Mouse (Mus musculus) heart, adult 8-10 months (tissue): ENCODE results near the gene Loxl1. TPM values are rescaled to one million over a fixed set of nuclear protein-coding genes. Genes with fewer than 3 reads are reported as not detected.

ENCODE experiments used
- DNase-seq: peaks from one replicate; pipeline ENCODE4 v3.0.0; 2022; ENCODE audit warnings: low spot score
- total RNA-seq, 4 experiments: library from RNA; stranded (reverse); gene quantifications; 2 replicates each; pipeline ENCODE4 v1.2.4; 2022

Gene Loxl1
- total RNA-seq, 4 experiments from 2014 or later: 14.3 to 19.3 (median 16.6) TPM

DNA sequence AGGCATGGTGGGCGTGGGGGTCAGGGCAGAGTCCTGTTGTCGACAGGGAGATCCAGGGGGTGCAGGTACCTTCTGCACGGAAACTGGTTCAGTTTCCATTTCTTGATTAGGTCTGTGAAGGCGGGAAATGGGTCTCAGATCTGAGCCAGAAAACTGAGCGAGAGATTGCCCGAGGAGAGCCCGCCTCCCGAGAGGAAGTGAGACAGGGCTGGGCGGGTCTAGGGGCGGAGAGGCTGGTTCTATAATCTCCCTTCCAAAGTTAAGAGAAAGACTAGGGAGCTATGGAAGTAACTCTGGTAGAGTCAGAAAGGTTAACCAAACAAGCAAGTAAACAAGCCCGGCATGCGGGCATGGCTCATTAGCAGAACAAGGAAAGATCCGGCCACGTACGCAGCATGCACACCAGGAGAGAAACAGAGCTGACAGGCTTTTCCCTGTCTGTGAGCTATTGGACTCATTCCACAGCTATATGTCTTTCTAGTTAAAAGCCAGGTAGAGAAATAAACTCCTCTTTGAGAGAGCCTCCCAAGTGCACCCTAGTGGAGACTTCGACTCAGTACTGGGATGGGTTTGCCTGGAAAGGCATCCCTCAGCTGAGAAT, 63.3 kb downstream of the Loxl1 start, which contains the start of gene Pml:
Gene Pml (minus strand): TSS at position 195 of the 601 bp plus-strand sequence.
- DNase-seq: peak; percentile 87

DNA sequence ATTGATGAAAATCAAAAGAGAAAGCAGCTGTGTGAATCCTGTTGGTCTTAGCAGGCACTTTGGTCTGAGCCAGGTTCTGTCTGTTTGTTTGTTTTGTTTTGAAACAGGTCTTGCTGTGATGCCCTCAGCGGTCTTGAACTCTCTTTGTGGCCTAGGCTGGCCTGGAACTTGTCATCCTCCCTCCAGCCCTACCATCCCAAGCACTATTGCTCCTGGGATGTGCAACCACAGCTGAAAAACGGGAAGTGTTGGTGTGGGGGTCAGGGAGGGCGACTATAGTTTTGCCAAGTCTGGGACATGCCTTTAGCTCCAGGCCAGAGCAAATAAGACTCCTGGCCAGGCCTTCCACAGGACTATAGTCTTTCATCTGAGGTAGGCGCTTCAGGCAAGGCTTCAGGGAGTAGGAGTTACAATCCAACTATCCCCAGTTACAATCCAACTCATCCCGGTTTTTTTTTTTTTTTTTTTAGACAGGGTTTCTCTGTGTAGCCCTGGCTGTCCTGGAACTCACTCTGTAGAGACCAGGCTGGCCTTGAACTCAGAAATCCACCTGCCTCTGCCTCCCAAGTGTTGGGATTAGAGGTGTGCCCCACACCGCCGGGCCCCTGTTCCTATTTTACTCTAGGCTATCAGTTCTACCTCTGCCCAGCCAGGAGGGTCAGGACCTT, 64.1 kb downstream of the Loxl1 start:
- DNase-seq: no peak

DNA sequence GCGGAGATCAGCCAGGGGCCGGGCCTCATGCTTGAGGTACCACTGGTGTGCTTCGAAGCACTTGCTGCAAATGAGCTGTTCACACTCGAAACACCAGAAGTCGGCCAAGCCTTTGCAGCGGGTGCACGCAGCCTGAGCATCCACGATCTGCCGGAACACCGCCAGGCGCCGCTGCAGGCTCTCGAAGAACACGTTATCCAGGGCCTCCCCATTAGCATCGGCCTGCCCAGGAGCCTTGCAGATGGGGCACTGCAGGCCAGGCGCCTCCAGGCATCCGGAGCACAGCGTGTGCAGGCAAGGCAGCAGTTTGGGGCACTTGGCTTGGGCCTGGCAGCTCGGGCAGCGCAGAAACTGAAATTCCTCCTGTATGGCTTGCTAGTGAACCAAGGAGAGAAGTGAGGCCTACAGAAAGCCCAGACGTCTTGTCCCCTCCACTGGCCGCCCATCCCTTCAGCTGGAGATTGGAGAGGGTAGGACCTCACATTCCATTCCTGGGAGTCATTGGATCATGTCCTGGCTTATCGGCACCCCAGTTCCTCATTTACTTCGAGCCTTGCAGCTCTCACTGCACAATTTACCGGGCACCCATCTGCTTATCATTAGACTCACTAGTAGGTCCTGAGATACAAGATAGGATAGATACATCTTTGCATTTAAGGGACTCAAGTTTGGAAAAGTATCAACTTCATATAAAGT, 65.8 kb downstream of the Loxl1 start:
- DNase-seq: peak; percentile 77

DNA sequence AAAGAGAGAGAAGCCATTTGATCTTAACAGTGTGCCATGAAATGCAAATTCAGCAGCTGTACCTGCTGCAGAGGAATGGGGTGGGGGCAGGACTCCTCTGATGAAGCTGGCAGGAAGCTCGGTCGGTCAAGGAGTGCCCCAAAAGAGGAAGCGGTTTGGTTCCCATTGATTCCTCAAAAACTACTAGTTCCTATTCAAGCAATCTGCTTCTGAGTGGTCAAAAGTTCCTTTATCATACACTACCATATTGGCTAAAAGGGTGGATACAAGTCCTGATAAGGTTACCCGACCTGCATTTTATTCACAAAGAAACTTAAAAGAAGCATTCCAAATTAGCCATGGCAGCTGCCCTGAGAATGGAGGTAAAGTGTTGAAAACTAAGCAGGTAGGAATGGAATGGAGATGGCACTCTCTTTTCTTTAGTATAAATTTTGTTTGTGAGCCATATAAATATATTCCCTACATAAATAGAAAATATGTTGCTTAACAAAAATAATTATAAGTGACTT, 66.8 kb downstream of the Loxl1 start:
- DNase-seq: no peak

DNA sequence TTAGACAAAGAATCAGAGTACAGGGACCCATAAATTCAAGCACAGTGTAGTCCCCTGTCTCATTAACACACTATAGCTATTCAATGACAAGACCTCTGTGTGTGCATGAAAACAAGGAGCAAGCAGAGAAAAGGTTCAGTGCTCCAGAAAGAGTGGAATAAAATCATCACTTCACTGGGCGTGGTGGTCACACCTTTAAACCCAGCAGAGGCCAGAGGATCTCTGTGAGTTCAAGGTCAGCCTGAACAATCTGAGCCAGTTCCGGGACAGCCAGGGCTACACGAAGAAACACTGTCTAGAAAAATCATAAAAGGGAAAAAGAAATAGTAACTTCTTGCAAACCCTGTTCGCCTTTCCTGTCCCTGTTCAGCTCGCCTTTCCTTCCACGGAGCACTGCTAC, 69.3 kb downstream of the Loxl1 start:
- DNase-seq: no peak

DNA sequence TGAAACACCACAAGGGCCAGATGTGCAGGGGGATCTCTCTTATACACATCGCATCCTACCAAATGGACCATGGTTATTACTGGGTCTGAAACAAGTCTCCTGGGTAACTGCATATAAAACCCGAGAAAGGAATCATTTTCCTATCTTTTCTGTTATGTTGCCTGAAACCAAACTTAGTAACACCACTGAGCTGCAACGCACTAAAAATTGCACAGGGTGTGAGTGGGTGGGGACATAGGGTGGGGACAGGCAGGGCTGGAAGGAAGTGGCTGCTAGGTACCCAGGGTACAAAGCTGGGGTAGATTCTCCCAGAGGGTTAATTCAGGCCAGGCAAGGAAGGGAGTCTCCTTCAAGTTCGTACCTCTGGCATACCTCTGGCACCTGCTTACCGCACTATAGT, 70.3 kb downstream of the Loxl1 start:
- DNase-seq: no peak

DNA sequence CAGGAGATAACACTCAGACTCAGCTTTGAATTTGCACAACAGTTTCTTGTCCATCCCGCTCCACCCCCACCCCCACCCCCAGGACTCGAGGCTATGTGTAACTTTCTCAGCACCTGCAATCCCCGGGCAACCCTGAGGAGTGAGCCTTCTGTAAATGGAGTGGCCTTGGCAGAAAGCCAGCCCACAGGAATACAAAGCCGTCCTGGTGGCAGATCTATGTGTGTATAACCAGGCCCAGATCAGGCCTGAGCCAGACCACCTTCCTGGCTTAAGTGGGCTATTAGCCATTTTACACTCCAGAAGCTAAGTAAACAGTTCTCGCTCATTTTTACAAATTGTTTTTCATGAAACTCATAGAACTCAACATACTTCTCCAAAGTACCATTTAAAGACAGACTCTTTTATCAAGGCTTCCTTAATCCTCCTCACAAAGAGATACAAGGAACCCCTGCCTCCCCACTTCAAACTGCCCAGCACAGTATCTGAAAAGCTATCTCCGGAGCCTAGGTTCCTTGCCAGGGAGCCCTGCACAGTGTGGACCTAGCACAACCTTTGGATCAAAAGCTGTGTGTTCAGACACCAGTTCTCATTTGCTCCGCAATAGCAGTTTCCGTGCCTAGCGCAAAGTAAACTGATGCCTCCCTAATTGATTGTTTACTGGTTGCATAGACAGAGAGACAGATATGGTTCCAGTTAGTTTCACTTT, 71.1 kb downstream of the Loxl1 start:
- no peak for DNase-seq

Other genes starting within 250 kb of the Loxl1 start
- gene Stra6, start 249.4 kb downstream of the Loxl1 start, total RNA-seq: 1 to 10 TPM in 1 of 4 experiments, under 1 TPM in 3; 0.50 to 1.5 (median 0.67) TPM
- gene Ccdc33, start 194.4 kb downstream of the Loxl1 start, total RNA-seq: under 1 TPM in 3 of 4 experiments, not detected in 1; 0.26 to 0.44 (median 0.30) TPM
- 10 to 100 TPM; 18.0 to 21.1 (median 19.4) TPM for gene Islr, start 108.9 kb downstream of the Loxl1 start, total RNA-seq
- gene Islr2, start 108.9 kb downstream of the Loxl1 start, total RNA-seq: 1 to 10 TPM in 1 of 4 experiments, under 1 TPM in 3; 0.53 to 2.5 (median 0.73) TPM
- gene Pml, start 63.4 kb downstream of the Loxl1 start, total RNA-seq: 1 to 10 TPM; 7.0 to 9.1 (median 8.0) TPM
- 10 to 100 TPM in 3 of 4 experiments, 1 to 10 TPM in 1; 9.5 to 13.4 (median 11.7) TPM for gene Stoml1, start 60.0 kb downstream of the Loxl1 start, total RNA-seq
- gene Tbc1d21, start 57.3 kb upstream of the Loxl1 start, total RNA-seq: not detected
- gene Insyn1, start 175.4 kb upstream of the Loxl1 start, total RNA-seq: 10 to 100 TPM; 22.5 to 33.7 (median 30.9) TPM
- gene Cd276, start 242.3 kb upstream of the Loxl1 start, total RNA-seq: 10 to 100 TPM in 1 of 4 experiments, 1 to 10 TPM in 3; 7.0 to 11.4 (median 8.2) TPM